Mouse (Mus musculus) heart, adult 2 months (tissue): ENCODE results near the gene Ciz1. TPM values are rescaled to one million over a fixed set of nuclear protein-coding genes. Genes with fewer than 3 reads are reported as not detected.
"Not testable (repeated sequence)": the region's sequence is repeated elsewhere in the genome, so short reads cannot be mapped to it uniquely, and the experiment has no call there.

Experiments used
- DNase-seq, 2 experiments: peaks; one replicate each; pipeline ENCODE4 v3.0.0; 2021
- H3K27ac ChIP-seq: fragments of 200-600 bp; 2 replicates; pipeline ENCODE4 v1.8.1; 2022
- H3K27me3 ChIP-seq: fragments of 200-500 bp; 2 replicates; pipeline ENCODE4 v1.6.1; 2012; ENCODE audit warnings: mild to moderate bottlenecking, low read length, inconsistent platforms, mixed read lengths; ENCODE audit not compliant: control insufficient read depth, insufficient read depth
- H3K36me3 ChIP-seq: fragments of 200-500 bp; 2 replicates; pipeline ENCODE4 v1.6.1; 2012; ENCODE audit warnings: low read length, inconsistent platforms; ENCODE audit not compliant: control insufficient read depth, insufficient read depth
- H3K4me1 ChIP-seq: fragments of 200-500 bp; 2 replicates; pipeline ENCODE4 v1.6.1; 2011; ENCODE audit warnings: low read length; ENCODE audit not compliant: control insufficient read depth, insufficient read depth
- H3K4me3 ChIP-seq: fragments of 200-600 bp; 2 replicates; pipeline ENCODE4 v1.8.1; 2022
- H3K79me2 ChIP-seq: fragments of 200-500 bp; replicated peaks from 2 replicates; pipeline ENCODE4 v1.6.1; 2012; ENCODE audit warnings: mild to moderate bottlenecking, inconsistent platforms, low read length, moderate library complexity, mixed read lengths; ENCODE audit not compliant: control insufficient read depth, insufficient read depth
- H3K9ac ChIP-seq: fragments of 200-500 bp; 2 replicates; pipeline ENCODE4 v1.6.1; 2012; ENCODE audit warnings: low read depth, mild to moderate bottlenecking, control low read depth, inconsistent platforms, low read length, mixed read lengths
- CTCF ChIP-seq: fragments of 200-600 bp; IDR thresholded peaks from 2 replicates; pipeline ENCODE4 v1.8.1; 2022; ENCODE audit warnings: antibody characterized with exemption, mild to moderate bottlenecking, moderate library complexity
- EP300 ChIP-seq: fragments of 200-500 bp; IDR thresholded peaks from 2 replicates; pipeline ENCODE4 v1.6.1; 2011; ENCODE audit warnings: low read depth, low read length, control low read depth; ENCODE audit not compliant: insufficient read depth
- POLR2A ChIP-seq: fragments of 200-500 bp; IDR thresholded peaks from 2 replicates; pipeline ENCODE4 v1.6.1; 2011; ENCODE audit warnings: mild to moderate bottlenecking, low read depth, low read length, control low read depth; ENCODE audit not compliant: insufficient read depth
- WGBS: fragments of 180-500 bp; shearing (Covaris S2); methylation state at CpG from one replicate; pipeline ENCODE4 v1.1.7; 2018; 5-methylcytosine and 5-hydroxymethylcytosine counted together
- intact Hi-C: fragments of 180-260 bp; cut with DNase I; formaldehyde crosslinking; loops from one replicate; pipeline ENCODE4 v1.15.1; 2025
- polyA plus RNA-seq: library from polyadenylated mRNA; depleted of rRNA; stranded (reverse); fragments of >200 nt; gene quantifications from 2 replicates; pipeline ENCODE4 v1.2.3, GENCODE M21; 2012
- total RNA-seq, 2 experiments: library from RNA; stranded (reverse); gene quantifications; 2 replicates each; pipeline ENCODE4 v1.2.3; 2021

Gene Ciz1
- total and polyA plus RNA-seq, 3 experiments, result 26.7 to 128 (median 29.5) TPM

- Histone ChIP-seq H3K4me3 (no peak overlapping the region), H3K79me2 (no peaks in the 10 kb centered on the region), H3K27me3 (no peaks in the 10 kb centered on the region), H3K27ac (no peak overlapping the region), H3K36me3 (no peaks in the 10 kb centered on the region), H3K9ac (no peak overlapping the region), H3K4me1 (peaks cover 1% of the 10 kb centered on the region; the same call in 1 of the 2 replicates)
- no peak for DNase-seq
- 64% methylated on average over 10 of the region's 10 CpGs for WGBS
- intact Hi-C loops, result no loop called here
- TF ChIP-seq EP300, result no peak
Observed at GRCm38 (mm10) chr2:32358381-32358780, 6.3 kb downstream of the Ciz1 start.

- Histone ChIP-seq H3K36me3 (no peaks in the 10 kb centered on the region), H3K9ac (peak overlapping the region; percentile 53), H3K27me3 (no peaks in the 10 kb centered on the region), H3K27ac (peak overlapping the region; percentile 87), H3K4me3 (peak overlapping the region; percentile 42), H3K4me1 (peaks cover 1% of the 10 kb centered on the region; the same call in 1 of the 2 replicates), H3K79me2 (no peaks in the 10 kb centered on the region)
- intact Hi-C loops, result no loop called here
- TF ChIP-seq POLR2A (peak; percentile 71), EP300 (0 out of 2 replicates have a peak, but pooled peaks have one; percentile 27), CTCF (no peak)
- peak; percentile 79 to 87 for DNase-seq
- 12% methylated on average over 14 of the region's 14 CpGs for WGBS
Observed at GRCm38 (mm10) chr2:32360741-32361140, 8.6 kb downstream of the Ciz1 start.

GRCm38 (mm10) chr2:32361437-32361836 is 9.3 kb downstream of the Ciz1 start:
- Histone ChIP-seq H3K9ac (peak overlapping the region; percentile 89), H3K79me2 (no peaks in the 10 kb centered on the region), H3K27ac (peak overlapping the region; percentile 87), H3K4me1 (peaks cover 1% of the 10 kb centered on the region; the same call in 1 of the 2 replicates), H3K27me3 (no peaks in the 10 kb centered on the region), H3K36me3 (no peaks in the 10 kb centered on the region), H3K4me3 (peak overlapping the region; percentile 42)
- peak; percentile 78 to 80 for DNase-seq
- intact Hi-C loops, result no loop called here
- TF ChIP-seq POLR2A (peak; percentile 53; the same call in 1 of the 2 replicates), EP300 (no peak), CTCF (peak; percentile 75)
- 4% methylated on average over 24 of the region's 24 CpGs for WGBS

- H3K79me2 ChIP-seq, intact Hi-C loops, H3K27me3 ChIP-seq, DNase-seq, H3K36me3 ChIP-seq, H3K4me1 ChIP-seq: not testable (repeated sequence)
- WGBS, result 21% methylated on average over 5 of the region's 5 CpGs
- Histone ChIP-seq H3K9ac (peak overlapping the region; percentile 77), H3K4me3 (peak overlapping the region; percentile 65), H3K27ac (peak overlapping the region; percentile 83)
Observed at GRCm38 (mm10) chr2:32362274-32362673, 10.1 kb downstream of the Ciz1 start.

GRCm38 (mm10) chr2:32362817-32363340 is 10.8 kb downstream of the Ciz1 start:
- Histone ChIP-seq H3K79me2 (no peaks in the 10 kb centered on the region), H3K9ac (peak overlapping the region; percentile 77), H3K4me3 (peak overlapping the region; percentile 65), H3K27me3 (no peaks in the 10 kb centered on the region), H3K36me3 (no peaks in the 10 kb centered on the region), H3K4me1 (peaks cover 1% of the 10 kb centered on the region; the same call in 1 of the 2 replicates), H3K27ac (peak overlapping the region; percentile 83)
- TF ChIP-seq POLR2A (peak; percentile 76), CTCF (no peak), EP300 (0 out of 2 replicates have a peak, but pooled peaks have one; percentile 35)
- under 1% methylated on average over 53 of the region's 53 CpGs for WGBS
- intact Hi-C loops, result loop anchor here (1.0 kb wide), 2 partner anchors 18 to 32 kb away; partner anchors contain the start of genes 1110008P14Rik and Ptges2
- DNase-seq, result peak; percentile 95 to 98

- Histone ChIP-seq H3K79me2 (no peaks in the 10 kb centered on the region), H3K9ac (peak overlapping the region; percentile 77), H3K27ac (peak overlapping the region; percentile 83), H3K4me1 (peaks cover 1% of the 10 kb centered on the region; the same call in 1 of the 2 replicates), H3K27me3 (no peaks in the 10 kb centered on the region), H3K36me3 (no peaks in the 10 kb centered on the region), H3K4me3 (peak overlapping the region; percentile 65)
- no peak for DNase-seq
- WGBS, result 7% methylated on average over 19 of the region's 19 CpGs
- peak; percentile 8; the same call in 1 of the 2 replicates for TF ChIP-seq EP300
- TF ChIP-seq CTCF, result no peak
- TF ChIP-seq POLR2A, result no peak
- intact Hi-C loops, result loop anchor here (1.0 kb wide), 2 partner anchors 18 to 32 kb away; partner anchors contain the start of genes 1110008P14Rik and Ptges2
Observed at GRCm38 (mm10) chr2:32363376-32364106, 11.4 kb downstream of the Ciz1 start.
